Mouse (Mus musculus): ENCODE data around the gene Shld1. TPM values are rescaled to one million over a fixed set of nuclear protein-coding genes. Genes with fewer than 3 reads are reported as not detected.

Gene Shld1
- polyA plus RNA-seq, 1 experiment from 2014 or later = 17.9 TPM

GRCm38 (mm10) chr2:132676111-132676510 lies 10.6 kb upstream of the Shld1 start:
- DNase-seq (ENCODE audit: low spot score) (no peak), ATAC-seq (replicated peaks; ENCODE audit: insufficient number of reproducible peaks, low FRiP score, low TSS enrichment, low read depth) (no peak)
- Histone ChIP-seq H3K4me1 (ENCODE audit: control insufficient read depth, insufficient read depth, low read length) (no peaks in the 10 kb centered on the region), H3K4me2 (ENCODE audit: low read depth, low read length) (no peak overlapping the region), H3K36me3 (replicated peaks; ENCODE audit: control insufficient read depth, insufficient read depth, low read depth, low read length) (no peaks in the 10 kb centered on the region), H3K4me3 (ENCODE audit: low read depth, low read length) (no peak overlapping the region), H3K27ac (replicated peaks; ENCODE audit: low read depth, low read length) (no peak overlapping the region), H3K27me3 (ENCODE audit: control insufficient read depth, insufficient read depth, low read length) (no peaks in the 10 kb centered on the region), H3K9me3 (replicated peaks; ENCODE audit: control insufficient read depth, low read length) (no peaks in the 10 kb centered on the region), H3K9ac (replicated peaks; ENCODE audit: low read length) (no peak overlapping the region)
- WGBS = 80% methylated on average over 4 of the region's 4 CpGs

- DNase-seq (ENCODE audit: low spot score) (no peak), ATAC-seq (replicated peaks; ENCODE audit: insufficient number of reproducible peaks, low FRiP score, low TSS enrichment, low read depth) (no peak)
- Histone ChIP-seq H3K9me3 (replicated peaks; ENCODE audit: control insufficient read depth, low read length) (no peaks in the 10 kb centered on the region), H3K27me3 (ENCODE audit: control insufficient read depth, insufficient read depth, low read length) (no peaks in the 10 kb centered on the region), H3K27ac (replicated peaks; ENCODE audit: low read depth, low read length) (no peak overlapping the region), H3K9ac (replicated peaks; ENCODE audit: low read length) (no peak overlapping the region), H3K4me1 (ENCODE audit: control insufficient read depth, insufficient read depth, low read length) (no peaks in the 10 kb centered on the region), H3K4me2 (ENCODE audit: low read depth, low read length) (no peak overlapping the region), H3K4me3 (ENCODE audit: low read depth, low read length) (no peak overlapping the region), H3K36me3 (replicated peaks; ENCODE audit: control insufficient read depth, insufficient read depth, low read depth, low read length) (no peaks in the 10 kb centered on the region)
These were observed 1.7 kb upstream of the Shld1 start for GRCm38 (mm10) chr2:132685001-132685400.

GRCm38 (mm10) chr2:132688611-132689021 lies 1.9 kb downstream of the Shld1 start:
- H3K9me3 ChIP-seq (replicated peaks; ENCODE audit: control insufficient read depth, low read length) = no peaks in the 10 kb centered on the region
- ATAC-seq (replicated peaks; ENCODE audit: insufficient number of reproducible peaks, low FRiP score, low TSS enrichment, low read depth) = no peak

GRCm38 (mm10) chr2:132689188-132689568 lies 2.4 kb downstream of the Shld1 start:
- DNase-seq (ENCODE audit: low spot score) (no peak), ATAC-seq (replicated peaks; ENCODE audit: insufficient number of reproducible peaks, low FRiP score, low TSS enrichment, low read depth) (no peak)
- Histone ChIP-seq H3K36me3 (replicated peaks; ENCODE audit: control insufficient read depth, insufficient read depth, low read depth, low read length) (no peaks in the 10 kb centered on the region), H3K27ac (replicated peaks; ENCODE audit: low read depth, low read length) (no peak overlapping the region), H3K27me3 (ENCODE audit: control insufficient read depth, insufficient read depth, low read length) (no peaks in the 10 kb centered on the region), H3K9ac (replicated peaks; ENCODE audit: low read length) (no peak overlapping the region), H3K4me2 (ENCODE audit: low read depth, low read length) (no peak overlapping the region), H3K9me3 (replicated peaks; ENCODE audit: control insufficient read depth, low read length) (no peaks in the 10 kb centered on the region), H3K4me1 (ENCODE audit: control insufficient read depth, insufficient read depth, low read length) (no peaks in the 10 kb centered on the region), H3K4me3 (ENCODE audit: low read depth, low read length) (no peak overlapping the region)
- 77% methylated on average over 4 of the region's 4 CpGs for WGBS

More at GRCm38 (mm10) chr2:132688611-132689021, 1.9 kb downstream of the Shld1 start:
- no peaks in the 10 kb centered on the region for H3K36me3 ChIP-seq (replicated peaks; ENCODE audit: control insufficient read depth, insufficient read depth, low read depth, low read length)
- no peak for DNase-seq (ENCODE audit: low spot score)
- no peaks in the 10 kb centered on the region for H3K4me1 ChIP-seq (ENCODE audit: control insufficient read depth, insufficient read depth, low read length)
- H3K4me2 ChIP-seq (ENCODE audit: low read depth, low read length) = no peak overlapping the region
- WGBS = 83% methylated on average over 7 of the region's 7 CpGs
- no peak overlapping the region for H3K9ac ChIP-seq (replicated peaks; ENCODE audit: low read length)
- H3K4me3 ChIP-seq (ENCODE audit: low read depth, low read length) = no peak overlapping the region
- H3K27me3 ChIP-seq (ENCODE audit: control insufficient read depth, insufficient read depth, low read length) = no peaks in the 10 kb centered on the region
- H3K27ac ChIP-seq (replicated peaks; ENCODE audit: low read depth, low read length) = no peak overlapping the region

GRCm38 (mm10) chr2:132689569-132690231 lies 3.0 kb downstream of the Shld1 start:
- Histone ChIP-seq H3K9ac (replicated peaks; ENCODE audit: low read length) (no peak overlapping the region), H3K27me3 (ENCODE audit: control insufficient read depth, insufficient read depth, low read length) (no peaks in the 10 kb centered on the region), H3K36me3 (replicated peaks; ENCODE audit: control insufficient read depth, insufficient read depth, low read depth, low read length) (no peaks in the 10 kb centered on the region), H3K9me3 (replicated peaks; ENCODE audit: control insufficient read depth, low read length) (no peaks in the 10 kb centered on the region), H3K27ac (replicated peaks; ENCODE audit: low read depth, low read length) (no peak overlapping the region), H3K4me1 (ENCODE audit: control insufficient read depth, insufficient read depth, low read length) (no peaks in the 10 kb centered on the region), H3K4me3 (ENCODE audit: low read depth, low read length) (no peak overlapping the region), H3K4me2 (ENCODE audit: low read depth, low read length) (no peak overlapping the region)
- ATAC-seq (replicated peaks; ENCODE audit: insufficient number of reproducible peaks, low FRiP score, low TSS enrichment, low read depth) (no peak), DNase-seq (ENCODE audit: low spot score) (no peak)
- WGBS = 78% methylated on average over 15 of the region's 15 CpGs

- WGBS = 72% methylated on average over 7 of the region's 7 CpGs
- H3K4me1 ChIP-seq (ENCODE audit: control insufficient read depth, insufficient read depth, low read length) = no peaks in the 10 kb centered on the region
- H3K4me3 ChIP-seq (ENCODE audit: low read depth, low read length) = no peak overlapping the region
- no peaks in the 10 kb centered on the region for H3K9me3 ChIP-seq (replicated peaks; ENCODE audit: control insufficient read depth, low read length)
- no peak overlapping the region for H3K27ac ChIP-seq (replicated peaks; ENCODE audit: low read depth, low read length)
- no peak overlapping the region for H3K9ac ChIP-seq (replicated peaks; ENCODE audit: low read length)
- H3K4me2 ChIP-seq (ENCODE audit: low read depth, low read length) = no peak overlapping the region
- H3K36me3 ChIP-seq (replicated peaks; ENCODE audit: control insufficient read depth, insufficient read depth, low read depth, low read length) = no peaks in the 10 kb centered on the region
- H3K27me3 ChIP-seq (ENCODE audit: control insufficient read depth, insufficient read depth, low read length) = no peaks in the 10 kb centered on the region
- no peak for DNase-seq (ENCODE audit: low spot score)
- no peak for ATAC-seq (replicated peaks; ENCODE audit: insufficient number of reproducible peaks, low FRiP score, low TSS enrichment, low read depth)
These were observed 5.0 kb downstream of the Shld1 start for GRCm38 (mm10) chr2:132691731-132692130.

GRCm38 (mm10) chr2:132692320-132692719 lies 5.6 kb downstream of the Shld1 start:
- no peaks in the 10 kb centered on the region for H3K27me3 ChIP-seq (ENCODE audit: control insufficient read depth, insufficient read depth, low read length)
- WGBS = 50% methylated on average over 1 of the region's 1 CpGs
- no peaks in the 10 kb centered on the region for H3K36me3 ChIP-seq (replicated peaks; ENCODE audit: control insufficient read depth, insufficient read depth, low read depth, low read length)
- H3K4me1 ChIP-seq (ENCODE audit: control insufficient read depth, insufficient read depth, low read length) = no peaks in the 10 kb centered on the region
- H3K4me3 ChIP-seq (ENCODE audit: low read depth, low read length) = no peak overlapping the region
- no peak for DNase-seq (ENCODE audit: low spot score)
- no peaks in the 10 kb centered on the region for H3K9me3 ChIP-seq (replicated peaks; ENCODE audit: control insufficient read depth, low read length)
- no peak for ATAC-seq (replicated peaks; ENCODE audit: insufficient number of reproducible peaks, low FRiP score, low TSS enrichment, low read depth)
- H3K27ac ChIP-seq (replicated peaks; ENCODE audit: low read depth, low read length) = no peak overlapping the region
- H3K4me2 ChIP-seq (ENCODE audit: low read depth, low read length) = no peak overlapping the region
- no peak overlapping the region for H3K9ac ChIP-seq (replicated peaks; ENCODE audit: low read length)

GRCm38 (mm10) chr2:132693980-132694379 lies 7.2 kb downstream of the Shld1 start:
- Histone ChIP-seq H3K4me1 (ENCODE audit: control insufficient read depth, insufficient read depth, low read length) (no peaks in the 10 kb centered on the region), H3K4me3 (ENCODE audit: low read depth, low read length) (no peak overlapping the region), H3K27me3 (ENCODE audit: control insufficient read depth, insufficient read depth, low read length) (no peaks in the 10 kb centered on the region), H3K4me2 (ENCODE audit: low read depth, low read length) (no peak overlapping the region), H3K36me3 (replicated peaks; ENCODE audit: control insufficient read depth, insufficient read depth, low read depth, low read length) (no peaks in the 10 kb centered on the region), H3K27ac (replicated peaks; ENCODE audit: low read depth, low read length) (no peak overlapping the region), H3K9ac (replicated peaks; ENCODE audit: low read length) (no peak overlapping the region), H3K9me3 (replicated peaks; ENCODE audit: control insufficient read depth, low read length) (no peaks in the 10 kb centered on the region)
- DNase-seq (ENCODE audit: low spot score) (no peak), ATAC-seq (replicated peaks; ENCODE audit: insufficient number of reproducible peaks, low FRiP score, low TSS enrichment, low read depth) (no peak)
- WGBS = 86% methylated on average over 3 of the region's 3 CpGs
